Mouse (Mus musculus): ENCODE data around the gene Snap23.

DNA sequence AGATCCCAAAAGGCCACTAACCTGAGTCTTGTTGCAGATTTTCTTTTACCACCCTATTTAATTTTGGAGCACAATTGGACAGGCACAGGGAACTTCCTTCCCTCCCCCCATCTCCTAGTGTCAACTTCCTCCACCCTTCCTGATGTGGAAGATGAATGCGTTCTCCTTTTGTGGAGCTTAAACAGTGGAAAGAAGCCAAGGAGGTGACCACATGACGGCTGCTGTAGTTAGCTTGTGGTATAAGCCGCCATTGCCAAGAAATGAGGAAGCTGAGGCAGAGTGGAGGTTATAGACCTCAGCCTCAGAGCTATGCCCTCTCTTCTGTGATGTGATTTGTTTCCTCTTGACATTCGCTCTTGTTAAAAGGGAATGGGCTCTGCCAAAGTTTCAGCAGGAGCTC lies 64.5 kb downstream of the Snap23 start:
- TF ChIP-seq POLR2A (IDR thresholded peaks at IDR 0.05; ENCODE audit: insufficient read depth, low read depth, low read length) (peak; percentile 29; the same call in 1 of the 2 replicates), CTCF (IDR thresholded peaks at IDR 0.05) (no peak), EP300 (IDR thresholded peaks at IDR 0.05; ENCODE audit: insufficient read depth, low read depth, low read length) (peak; percentile 89; the same call in 1 of the 2 replicates)

All from heart, adult 2 months (tissue).